Mouse (Mus musculus): ENCODE measurements around the gene Clasp2. TPM values are rescaled to one million over a fixed set of nuclear protein-coding genes. Genes with fewer than 3 reads are reported as not detected.

The Clasp2 gene
- total RNA-seq, 2 experiments from 2014 or later: 212 TPM

DNA sequence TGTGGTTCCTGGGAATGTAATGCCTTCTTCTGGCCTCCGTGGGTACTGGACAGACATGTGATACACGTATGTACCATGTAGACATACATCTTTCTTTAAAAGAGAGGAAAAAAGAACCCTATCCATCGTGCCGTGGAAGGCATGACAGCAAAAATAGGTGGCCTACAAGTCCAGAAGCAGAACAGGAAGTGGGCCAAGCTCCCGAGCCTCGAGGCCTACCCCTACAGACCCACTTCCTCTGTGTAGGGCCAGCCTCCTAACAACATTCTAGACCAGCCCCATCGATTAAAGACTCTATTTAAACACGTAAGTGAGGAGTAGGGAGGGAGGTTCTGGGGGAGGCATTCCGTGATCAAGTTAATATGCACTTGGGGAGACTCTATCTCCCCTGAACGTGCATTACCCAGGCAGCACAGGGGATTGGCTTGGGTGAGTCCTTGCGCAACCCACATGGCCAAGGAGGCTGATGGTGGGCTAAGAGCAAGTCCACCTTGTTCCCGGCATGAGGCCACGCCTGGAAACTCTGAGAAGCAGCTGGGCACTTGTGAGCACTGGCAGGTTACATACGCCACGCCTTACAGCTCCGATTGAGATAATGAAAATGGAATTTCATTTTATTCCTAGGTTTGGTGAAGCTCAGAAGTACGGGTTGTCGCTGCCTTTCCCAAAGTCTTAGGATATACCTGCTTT lies 14.1 kb upstream of the Clasp2 start:
- intact Hi-C loops (cut with DNase I): no loop called here
- no peak for DNase-seq (ENCODE audit: extremely low spot score in 1 of 2, low spot score in 2 of 2)
- no peak overlapping the region for H3K4me3 ChIP-seq
- no peak for TF ChIP-seq CTCF (IDR thresholded peaks at IDR 0.05)
- no peak overlapping the region for H3K27ac ChIP-seq

DNA sequence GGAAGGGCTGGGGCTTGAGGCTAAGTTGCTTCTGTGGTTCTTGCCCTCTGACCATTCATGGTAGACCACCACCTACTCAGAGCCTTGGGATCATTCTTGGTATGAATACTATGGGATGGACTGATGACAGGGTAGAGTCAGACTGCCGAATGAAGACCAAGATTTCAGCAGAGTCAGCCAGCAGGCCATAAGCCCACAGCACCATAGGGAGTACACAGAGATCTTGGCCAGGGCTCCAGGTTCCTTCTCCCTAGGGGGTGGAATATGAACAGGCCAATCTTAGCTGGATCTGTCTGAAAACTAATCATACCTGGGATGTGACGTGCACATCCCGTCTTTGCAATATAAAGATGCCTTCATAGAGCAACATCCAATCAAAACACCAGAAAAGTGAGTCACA lies 9.7 kb upstream of the Clasp2 start:
- TF ChIP-seq CTCF (IDR thresholded peaks at IDR 0.05): no peak
- Histone ChIP-seq H3K27ac (no peak overlapping the region), H3K4me3 (no peak overlapping the region)
- no peak for DNase-seq (ENCODE audit: extremely low spot score in 1 of 2, low spot score in 2 of 2)
- intact Hi-C loops (cut with DNase I): loop anchor here (10.0 kb wide), 1 partner anchor 383 kb away; no protein-coding TSS in a partner anchor

DNA sequence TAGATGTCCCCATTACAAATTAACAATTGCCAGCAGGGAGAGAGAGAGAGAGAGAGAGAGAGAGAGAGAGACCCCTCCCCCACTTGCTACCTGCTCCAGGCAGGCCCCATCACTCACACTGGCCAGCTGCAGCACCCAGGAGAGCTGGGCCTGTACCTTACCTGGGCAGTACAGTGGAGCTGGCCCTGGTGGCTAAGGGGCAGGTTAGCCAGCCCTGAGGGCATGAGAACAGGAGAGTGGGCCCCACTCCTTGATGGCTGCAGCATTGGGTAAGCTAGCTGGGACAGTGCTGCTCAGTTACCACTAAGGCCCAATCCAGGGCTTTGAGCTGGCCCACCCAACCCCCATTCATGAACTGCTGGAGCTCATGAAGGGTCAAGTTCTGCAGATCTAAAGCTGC lies 5.4 kb upstream of the Clasp2 start:
- no peak overlapping the region for H3K27ac ChIP-seq
- no peak for TF ChIP-seq CTCF (IDR thresholded peaks at IDR 0.05)
- intact Hi-C loops (cut with DNase I): loop anchor here (10.0 kb wide), 1 partner anchor 379 kb away; no protein-coding TSS in a partner anchor
- no peak overlapping the region for H3K4me3 ChIP-seq
- no peak for DNase-seq (ENCODE audit: extremely low spot score in 1 of 2, low spot score in 2 of 2)

DNA sequence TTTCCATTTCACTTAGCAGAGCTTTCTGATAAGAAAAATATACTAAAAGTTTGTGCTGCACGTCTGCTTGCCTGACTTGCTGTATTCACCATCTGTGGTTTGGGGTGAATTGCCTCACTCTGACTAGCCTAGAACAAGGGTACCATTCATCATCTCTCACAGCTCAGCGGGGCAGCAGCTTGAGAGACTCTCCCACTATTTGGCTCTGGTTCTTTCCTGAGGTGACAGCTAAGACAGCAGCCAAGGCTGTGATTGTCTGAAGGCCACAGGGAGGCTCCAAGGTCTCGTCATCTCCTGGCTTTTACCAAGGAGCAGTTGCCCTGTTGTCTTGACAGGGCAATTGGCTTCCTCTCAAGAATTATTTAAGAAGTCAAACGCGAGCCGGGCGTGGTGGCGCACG lies 3.3 kb upstream of the Clasp2 start:
- DNase-seq (ENCODE audit: extremely low spot score in 1 of 2, low spot score in 2 of 2): no peak
- Histone ChIP-seq H3K4me3 (no peak overlapping the region), H3K27ac (no peak overlapping the region)
- TF ChIP-seq CTCF (IDR thresholded peaks at IDR 0.05): no peak
- intact Hi-C loops (cut with DNase I): loop anchor here (10.0 kb wide), 1 partner anchor 377 kb away; no protein-coding TSS in a partner anchor

DNA sequence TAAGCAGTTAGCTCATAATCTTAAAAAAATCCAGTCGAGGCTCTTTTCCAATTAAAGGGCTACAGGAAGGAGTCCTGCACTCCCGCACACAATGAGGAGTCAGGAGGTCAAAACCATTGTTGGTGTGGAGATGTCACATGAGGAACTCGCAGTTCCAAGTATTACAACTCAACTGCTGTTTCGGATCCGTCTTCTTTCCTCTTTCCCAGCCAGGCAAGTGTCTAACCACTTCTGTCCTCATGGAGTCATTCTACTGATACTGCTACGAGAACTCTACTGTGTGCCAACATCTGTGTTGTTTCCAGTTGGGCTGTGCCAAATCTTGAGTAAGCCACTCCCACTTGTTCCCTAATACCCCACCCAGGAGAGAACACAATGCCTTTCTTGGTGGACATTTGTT lies 2.3 kb upstream of the Clasp2 start:
- no peak overlapping the region for H3K4me3 ChIP-seq
- TF ChIP-seq CTCF (IDR thresholded peaks at IDR 0.05): no peak
- intact Hi-C loops (cut with DNase I): loop anchor here (10.0 kb wide), 1 partner anchor 376 kb away; no protein-coding TSS in a partner anchor
- H3K27ac ChIP-seq: no peak overlapping the region
- DNase-seq (ENCODE audit: extremely low spot score in 1 of 2, low spot score in 2 of 2): no peak

DNA sequence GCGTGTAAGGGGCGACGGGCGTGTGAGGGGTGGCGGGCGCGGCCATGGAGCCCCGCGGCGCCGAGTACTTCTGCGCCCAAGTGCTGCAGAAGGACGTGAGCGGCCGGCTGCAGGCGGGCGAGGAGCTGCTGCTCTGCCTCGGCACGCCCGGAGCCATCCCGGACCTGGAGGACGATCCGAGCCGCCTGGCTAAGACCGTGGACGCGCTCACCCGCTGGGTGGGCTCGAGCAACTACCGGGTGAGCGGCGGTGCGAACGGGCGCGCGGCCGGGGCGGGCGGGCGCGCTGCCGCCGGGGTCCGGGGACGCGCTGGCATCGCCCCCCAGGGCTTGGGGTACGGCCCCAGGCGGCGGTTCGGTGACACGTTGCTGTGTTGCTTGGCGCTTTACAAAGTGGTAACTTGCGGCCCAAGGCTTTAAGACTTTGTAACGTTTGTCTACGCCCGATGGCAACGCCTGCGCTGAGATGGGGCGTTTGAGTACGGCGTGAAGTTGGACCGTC lies 414 bp downstream of the Clasp2 start:
- intact Hi-C loops (cut with DNase I): loop anchor here (5.0 kb wide), 3 partner anchors 51 to 161 kb away; no protein-coding TSS in a partner anchor
- no peak for TF ChIP-seq CTCF (IDR thresholded peaks at IDR 0.05)
- H3K27ac ChIP-seq: peak overlapping the region; percentile 89
- peak; percentile 29 to 43 for DNase-seq (ENCODE audit: extremely low spot score in 1 of 2, low spot score in 2 of 2)
- H3K4me3 ChIP-seq: peak overlapping the region; percentile 92

DNA sequence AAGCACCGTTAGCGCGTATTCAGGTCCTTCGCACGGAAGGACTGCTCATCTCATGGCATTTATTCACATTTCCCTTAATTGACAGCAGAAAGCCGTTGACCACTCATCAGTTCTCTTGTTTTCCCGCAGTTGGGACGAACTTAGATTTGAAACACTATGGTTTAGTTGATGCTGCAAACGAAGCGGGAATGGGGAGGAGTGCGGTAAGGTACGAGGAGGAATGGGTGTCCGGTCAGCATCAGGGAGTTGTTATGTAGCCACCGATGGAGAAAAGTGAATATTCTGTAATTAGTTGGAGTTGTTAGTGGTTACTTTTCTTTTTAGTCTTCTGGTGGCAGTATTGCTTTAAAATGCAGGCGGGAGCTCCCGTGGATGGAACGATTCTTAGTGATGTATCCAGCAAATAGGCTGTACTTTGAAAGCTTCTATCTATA lies 1.1 kb downstream of the Clasp2 start:
- Histone ChIP-seq H3K27ac (no peak overlapping the region), H3K4me3 (peak overlapping the region; percentile 92)
- peak; percentile 58 for TF ChIP-seq CTCF (IDR thresholded peaks at IDR 0.05)
- intact Hi-C loops (cut with DNase I): loop anchor here (5.0 kb wide), 3 partner anchors 50 to 160 kb away; no protein-coding TSS in a partner anchor
- peak in 1 of 2 experiments; percentile 23 for DNase-seq (ENCODE audit: extremely low spot score in 1 of 2, low spot score in 2 of 2)

DNA sequence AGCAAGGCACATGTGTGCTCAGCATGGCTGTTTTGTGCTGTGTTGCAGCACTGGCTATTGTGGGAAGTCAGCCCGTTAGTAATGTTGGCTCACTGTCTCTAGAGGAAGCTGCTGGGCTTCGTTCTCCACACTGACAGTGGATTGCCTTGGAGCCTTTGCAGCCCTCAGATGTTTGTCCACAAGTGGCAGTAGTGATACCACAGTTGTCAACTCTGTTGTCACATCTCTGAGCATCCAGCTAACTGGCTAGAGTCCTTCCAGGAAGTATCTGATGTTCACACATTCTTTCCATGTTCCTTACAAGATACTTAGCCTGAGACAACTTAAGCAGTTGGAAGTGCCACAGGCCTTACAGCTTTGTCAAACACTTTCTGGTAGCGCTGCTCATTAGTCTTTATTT lies 2.0 kb downstream of the Clasp2 start:
- TF ChIP-seq CTCF (IDR thresholded peaks at IDR 0.05): no peak; the same call in none of the 2 replicates
- intact Hi-C loops (cut with DNase I): loop anchor here (5.0 kb wide), 3 partner anchors 49 to 159 kb away; no protein-coding TSS in a partner anchor
- H3K27ac ChIP-seq: no peak overlapping the region
- H3K4me3 ChIP-seq: no peak overlapping the region
- no peak for DNase-seq (ENCODE audit: extremely low spot score in 1 of 2, low spot score in 2 of 2)

DNA sequence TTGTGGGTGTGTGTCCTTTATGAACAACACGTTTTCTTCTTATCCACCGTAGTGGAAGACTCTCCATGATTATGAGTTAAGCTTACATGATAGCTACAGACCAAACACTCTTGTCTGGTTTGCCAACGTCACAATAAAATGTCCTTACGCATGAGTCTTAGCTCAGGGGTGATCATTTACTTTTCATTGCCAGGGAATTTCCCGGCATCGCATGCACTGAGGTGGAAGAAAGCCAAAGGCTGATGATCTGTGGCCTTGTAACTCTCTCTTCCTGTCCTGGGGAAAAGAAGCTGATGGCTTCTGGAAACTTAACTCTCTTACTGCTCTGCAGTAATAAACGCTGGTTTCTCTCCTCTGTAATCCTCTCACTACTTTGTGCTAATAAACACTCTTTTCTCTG lies 8.1 kb downstream of the Clasp2 start:
- no peak for DNase-seq (ENCODE audit: extremely low spot score in 1 of 2, low spot score in 2 of 2)
- no peak overlapping the region for H3K27ac ChIP-seq
- intact Hi-C loops (cut with DNase I): no loop called here
- no peak for TF ChIP-seq CTCF (IDR thresholded peaks at IDR 0.05)
- no peak overlapping the region for H3K4me3 ChIP-seq

DNA sequence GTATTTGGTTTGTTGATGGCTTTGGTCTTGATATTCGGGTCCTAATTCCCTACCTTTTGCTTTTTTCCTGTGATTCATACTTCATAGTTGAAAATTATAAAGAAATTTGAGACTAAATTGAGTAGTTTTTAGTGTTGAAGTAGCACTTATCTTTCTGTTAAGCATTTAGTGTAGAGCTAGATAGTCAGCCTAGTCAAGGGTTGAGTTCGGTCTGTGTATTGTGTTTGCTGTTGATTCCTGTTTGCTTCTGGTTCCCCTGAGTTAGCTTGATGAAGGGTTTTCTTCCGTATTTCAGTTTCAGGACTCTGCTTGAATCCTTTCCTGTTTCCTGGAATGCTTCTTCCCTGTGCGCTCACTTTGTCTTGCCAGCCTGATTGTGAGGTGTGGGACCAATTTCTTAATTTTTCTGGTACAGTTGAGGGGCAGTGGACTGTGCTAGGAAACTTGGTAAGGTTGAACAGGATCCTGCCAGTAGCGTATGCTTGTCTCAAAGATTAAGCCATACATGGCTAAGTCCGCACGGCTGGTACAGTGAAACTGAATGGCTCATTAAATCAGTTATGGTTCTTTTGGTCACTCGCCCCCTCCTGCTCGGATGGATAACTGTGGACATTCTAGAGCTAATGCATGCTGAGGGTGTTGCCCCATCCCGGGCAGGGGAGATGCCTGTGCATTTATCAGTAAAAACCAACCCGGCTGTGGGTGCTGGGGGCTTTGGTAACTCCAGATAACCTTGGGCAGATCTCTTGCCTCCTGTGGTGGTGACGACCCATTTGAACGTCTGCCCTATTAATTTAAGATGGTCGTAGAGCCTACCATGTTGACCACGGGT lies 14.8 kb downstream of the Clasp2 start:
- DNase-seq (ENCODE audit: extremely low spot score in 1 of 2, low spot score in 2 of 2): no peak
- no peak for TF ChIP-seq CTCF (IDR thresholded peaks at IDR 0.05)
- no peak overlapping the region for H3K4me3 ChIP-seq
- intact Hi-C loops (cut with DNase I): no loop called here
- no peak overlapping the region for H3K27ac ChIP-seq

DNA sequence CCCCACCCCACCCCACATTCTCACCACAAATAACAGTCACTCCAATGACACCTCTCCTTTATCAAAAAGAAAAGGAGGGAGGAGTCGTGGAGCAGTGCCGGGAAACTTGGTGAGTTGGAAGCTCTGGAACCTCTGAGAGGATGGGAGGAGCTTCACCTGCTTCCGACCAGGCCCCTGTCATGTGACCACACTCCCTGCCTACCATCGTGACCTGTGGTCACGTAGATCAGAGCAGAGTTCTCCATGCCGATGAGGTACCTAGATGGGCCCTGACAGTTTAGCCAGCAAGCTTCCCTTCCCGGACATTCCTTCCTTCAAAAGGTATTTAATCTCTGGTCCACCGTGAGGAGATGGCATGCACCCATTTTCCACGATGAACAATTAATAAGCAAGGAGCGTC lies 17.2 kb downstream of the Clasp2 start:
- Histone ChIP-seq H3K4me3 (no peak overlapping the region), H3K27ac (no peak overlapping the region)
- no peak for TF ChIP-seq CTCF (IDR thresholded peaks at IDR 0.05)
- intact Hi-C loops (cut with DNase I): no loop called here
- DNase-seq (ENCODE audit: extremely low spot score in 1 of 2, low spot score in 2 of 2): no peak

DNA sequence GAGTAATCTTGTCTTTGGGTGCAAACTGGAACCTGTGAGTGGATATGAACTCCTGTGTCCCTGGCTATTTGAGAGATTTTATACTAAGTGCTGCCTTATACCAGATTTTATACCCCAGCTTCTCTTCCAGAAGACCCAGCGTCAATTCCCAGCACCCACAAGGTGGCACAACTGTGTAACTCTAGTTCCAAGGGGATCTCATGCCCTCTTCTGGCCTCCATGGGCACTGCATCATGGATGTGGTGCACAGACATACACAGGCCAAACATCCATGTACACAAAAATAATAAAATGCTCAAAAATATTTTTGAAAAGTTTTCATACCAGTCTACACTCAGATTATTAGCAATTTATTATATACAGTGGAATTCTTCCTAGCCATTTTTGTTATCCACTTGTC lies 18.4 kb downstream of the Clasp2 start:
- peak; percentile 18 for TF ChIP-seq CTCF (IDR thresholded peaks at IDR 0.05)
- intact Hi-C loops (cut with DNase I): no loop called here
- no peak for DNase-seq (ENCODE audit: extremely low spot score in 1 of 2, low spot score in 2 of 2)
- Histone ChIP-seq H3K4me3 (no peak overlapping the region), H3K27ac (no peak overlapping the region)
